Mouse (Mus musculus) midbrain, embryonic 16.5 days (tissue): ENCODE measurements around the gene Msl2. TPM values are rescaled to one million over a fixed set of nuclear protein-coding genes. Genes with fewer than 3 reads are reported as not detected.

Source experiments
- ATAC-seq: fragments of 200-750 bp; cut with Nextera tagmentation; 2 replicates; pipeline ENCODE4 v1.8.0; 2017; ENCODE audit warnings: moderate TSS enrichment
- H3K27ac ChIP-seq: fragments of 300-500 bp; sonication (generic); 2 replicates; pipeline ENCODE4 v1.5.1; 2014; ENCODE audit warnings: mild to moderate bottlenecking, low read length, mixed read lengths
- H3K27me3 ChIP-seq: fragments of 300-500 bp; sonication (generic); 2 replicates; pipeline ENCODE4 v1.6.1; 2014; ENCODE audit warnings: low read depth, low read length, mixed read lengths; ENCODE audit not compliant: control insufficient read depth, insufficient read depth
- H3K36me3 ChIP-seq: fragments of 300-500 bp; sonication (generic); 2 replicates; pipeline ENCODE4 v1.6.1; 2014; ENCODE audit warnings: mild to moderate bottlenecking, low read length, moderate library complexity, mixed read lengths; ENCODE audit not compliant: control insufficient read depth, insufficient read depth
- H3K4me1 ChIP-seq: fragments of 300-500 bp; sonication (generic); 2 replicates; pipeline ENCODE4 v1.6.1; 2014; ENCODE audit warnings: mild to moderate bottlenecking, low read length, mixed read lengths; ENCODE audit not compliant: control insufficient read depth, insufficient read depth
- H3K4me2 ChIP-seq: fragments of 300-500 bp; sonication (generic); 2 replicates; pipeline ENCODE4 v1.6.1; 2014; ENCODE audit warnings: mild to moderate bottlenecking, low read length, mixed read lengths
- H3K4me3 ChIP-seq: fragments of 300-500 bp; sonication (generic); 2 replicates; pipeline ENCODE4 v1.5.1; 2014; ENCODE audit warnings: low read depth, mild to moderate bottlenecking, low read length, moderate library complexity, mixed read lengths
- H3K9ac ChIP-seq: fragments of 300-500 bp; sonication (generic); 2 replicates; pipeline ENCODE4 v1.6.1; 2014; ENCODE audit warnings: low read depth, low read length, mixed read lengths
- H3K9me3 ChIP-seq: fragments of 300-500 bp; sonication (generic); replicated peaks from 2 replicates; pipeline ENCODE4 v1.6.1; 2014; ENCODE audit warnings: mild to moderate bottlenecking, low read length, mixed read lengths; ENCODE audit not compliant: control insufficient read depth, poor library complexity, severe bottlenecking
- WGBS: fragments of 180-500 bp; shearing (Covaris S2); extraction: QIAGEN DNeasy Blood & Tissue Kit; methylation state at CpG from one replicate; pipeline ENCODE4 v1.1.7; 2014; 5-methylcytosine and 5-hydroxymethylcytosine counted together
- polyA plus RNA-seq: library from polyadenylated mRNA; unstranded; fragments of >200 nt; fragmentation: Nextera tagmentation; extraction: Ambion mirVana; gene quantifications from 2 replicates; pipeline ENCODE4 v1.2.1, GENCODE M21; 2015

The Msl2 gene
- polyA plus RNA-seq, 1 experiment from 2014 or later: 3.4 TPM

DNA sequence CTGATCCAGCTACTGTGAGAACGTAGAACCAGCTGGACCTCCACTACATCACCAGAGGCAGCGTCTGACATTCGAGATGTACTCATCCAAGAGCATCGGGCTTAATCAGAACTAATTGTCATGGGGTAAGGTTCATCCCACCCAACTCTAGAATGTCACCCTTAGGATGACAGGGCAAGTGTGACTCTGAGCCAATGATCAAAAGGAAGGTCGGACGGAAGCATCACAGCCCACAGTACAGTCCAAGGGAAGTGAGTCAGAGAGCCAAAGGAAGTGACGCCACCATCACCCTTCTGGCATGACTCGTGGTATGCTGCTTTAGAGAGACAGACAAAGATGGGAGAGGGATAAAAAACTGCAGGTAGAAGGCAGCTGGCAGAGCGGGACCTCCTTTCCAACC is 31.7 kb upstream of the Msl2 start:
- Histone ChIP-seq H3K9ac (no peak overlapping the region), H3K27me3 (no peaks in the 10 kb centered on the region), H3K27ac (no peak overlapping the region), H3K9me3 (no peaks in the 10 kb centered on the region), H3K4me2 (no peak overlapping the region), H3K4me3 (no peak overlapping the region), H3K4me1 (no peaks in the 10 kb centered on the region), H3K36me3 (no peaks in the 10 kb centered on the region)
- ATAC-seq: no peak
- 92% methylated on average over 9 of the region's 9 CpGs for WGBS

DNA sequence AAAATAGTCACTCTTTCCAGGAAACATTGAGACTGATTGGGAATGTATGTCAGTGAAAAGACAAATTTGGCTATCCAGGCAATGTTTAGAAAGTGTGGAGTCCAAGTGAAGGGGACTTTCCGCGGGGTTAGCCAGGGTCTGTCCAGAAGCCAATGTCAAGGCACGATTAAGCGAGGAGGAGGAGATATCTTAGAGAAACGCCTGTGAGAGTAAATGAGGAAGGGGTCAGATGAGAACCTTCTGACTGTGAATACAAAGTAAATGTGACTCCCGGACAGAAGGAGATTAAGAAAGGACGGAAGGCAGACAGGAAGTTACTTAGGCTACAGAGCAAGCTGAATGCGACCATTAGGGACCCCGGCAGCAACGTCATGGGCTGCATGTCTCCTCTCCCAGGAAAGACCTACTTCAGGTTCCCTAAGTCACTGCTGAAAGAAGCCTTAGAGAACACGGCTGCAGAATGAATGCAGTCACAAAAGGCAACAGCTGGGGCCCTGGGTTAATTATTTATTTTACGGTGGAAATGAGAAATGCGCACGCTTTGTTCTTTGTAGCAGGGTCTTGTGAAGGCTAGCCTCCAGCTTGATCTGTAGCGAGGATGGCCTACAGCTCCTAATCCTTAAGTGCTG is 28.1 kb upstream of the Msl2 start:
- 61% methylated on average over 15 of the region's 15 CpGs for WGBS
- H3K4me2 ChIP-seq: no peak overlapping the region
- H3K27ac ChIP-seq: no peak overlapping the region
- no peaks in the 10 kb centered on the region for H3K27me3 ChIP-seq
- H3K36me3 ChIP-seq: no peaks in the 10 kb centered on the region
- no peaks in the 10 kb centered on the region for H3K9me3 ChIP-seq
- no peak for ATAC-seq
- no peak overlapping the region for H3K9ac ChIP-seq
- H3K4me3 ChIP-seq: no peak overlapping the region
- no peaks in the 10 kb centered on the region for H3K4me1 ChIP-seq

DNA sequence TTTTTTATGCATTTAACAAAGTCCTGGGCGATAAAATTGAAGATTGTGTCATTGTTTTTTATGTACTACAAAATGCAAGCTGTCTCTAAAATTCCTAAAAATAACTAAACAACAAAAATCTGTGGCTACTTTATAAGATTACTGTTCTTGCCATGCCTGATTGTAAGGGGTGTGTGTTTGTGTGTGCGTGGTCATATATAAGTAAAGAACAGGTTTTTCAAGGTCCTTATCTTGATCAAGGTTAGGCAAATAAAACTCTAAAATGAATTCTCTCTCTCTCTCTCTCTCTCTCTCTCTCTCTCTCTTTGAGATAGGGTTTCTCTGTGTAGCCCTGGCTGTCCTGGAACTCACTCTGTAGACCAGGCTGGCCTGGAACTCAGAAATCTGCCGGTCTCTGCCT is 21.9 kb upstream of the Msl2 start:
- no peaks in the 10 kb centered on the region for H3K36me3 ChIP-seq
- 93% methylated on average over 3 of the region's 3 CpGs for WGBS
- no peak overlapping the region for H3K4me2 ChIP-seq
- H3K4me1 ChIP-seq: no peaks in the 10 kb centered on the region
- no peak overlapping the region for H3K27ac ChIP-seq
- no peak for ATAC-seq
- H3K9ac ChIP-seq: no peak overlapping the region
- H3K9me3 ChIP-seq: no peaks in the 10 kb centered on the region
- H3K4me3 ChIP-seq: no peak overlapping the region
- no peaks in the 10 kb centered on the region for H3K27me3 ChIP-seq

DNA sequence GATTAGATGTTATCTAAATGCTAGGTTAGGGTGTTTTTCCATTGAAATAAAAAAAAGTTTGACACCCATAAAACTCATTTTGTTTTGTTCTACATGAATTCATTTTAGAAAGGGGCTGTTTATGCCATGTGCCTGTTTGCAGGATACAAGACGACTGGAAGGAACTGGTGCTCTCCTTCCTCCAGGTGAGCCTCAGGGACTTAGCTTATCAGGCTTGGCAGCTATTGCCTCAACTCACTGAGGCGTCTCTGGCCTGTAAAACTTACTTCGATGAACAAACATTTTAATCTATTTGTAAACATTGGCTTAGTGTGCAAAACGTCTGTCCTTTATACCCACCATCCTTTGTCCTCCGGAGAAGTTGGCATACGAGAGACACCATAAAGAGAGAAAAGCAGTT is 21.2 kb upstream of the Msl2 start:
- Histone ChIP-seq H3K36me3 (no peaks in the 10 kb centered on the region), H3K9ac (no peak overlapping the region), H3K4me3 (no peak overlapping the region), H3K27me3 (no peaks in the 10 kb centered on the region), H3K9me3 (no peaks in the 10 kb centered on the region), H3K4me2 (no peak overlapping the region), H3K27ac (no peak overlapping the region), H3K4me1 (no peaks in the 10 kb centered on the region)
- ATAC-seq: no peak
- WGBS: 72% methylated on average over 6 of the region's 6 CpGs

DNA sequence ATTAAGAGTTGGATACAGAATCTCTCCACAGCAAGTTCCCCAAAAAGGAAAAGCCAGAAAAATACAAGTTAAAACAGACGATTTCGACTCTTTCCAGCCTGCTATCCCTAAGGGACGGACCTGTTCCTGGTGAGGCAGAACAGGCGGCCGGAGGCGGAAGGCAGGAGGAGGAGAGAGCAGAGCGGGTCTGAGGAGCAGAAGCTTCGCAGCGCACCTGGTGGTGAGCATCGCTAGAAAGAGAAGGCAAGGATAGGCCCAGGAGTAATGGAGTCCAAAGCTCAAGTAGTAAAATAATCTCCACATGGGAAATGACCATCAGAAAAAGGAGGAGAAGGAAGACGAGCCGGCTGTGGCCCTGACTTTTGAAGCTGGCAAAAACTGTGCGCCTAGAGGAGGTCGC is 20.6 kb upstream of the Msl2 start:
- Histone ChIP-seq H3K9me3 (no peaks in the 10 kb centered on the region), H3K4me3 (no peak overlapping the region), H3K36me3 (no peaks in the 10 kb centered on the region), H3K27me3 (no peaks in the 10 kb centered on the region), H3K9ac (no peak overlapping the region), H3K4me2 (no peak overlapping the region), H3K4me1 (no peaks in the 10 kb centered on the region), H3K27ac (no peak overlapping the region)
- 76% methylated on average over 14 of the region's 14 CpGs for WGBS
- ATAC-seq: no peak

DNA sequence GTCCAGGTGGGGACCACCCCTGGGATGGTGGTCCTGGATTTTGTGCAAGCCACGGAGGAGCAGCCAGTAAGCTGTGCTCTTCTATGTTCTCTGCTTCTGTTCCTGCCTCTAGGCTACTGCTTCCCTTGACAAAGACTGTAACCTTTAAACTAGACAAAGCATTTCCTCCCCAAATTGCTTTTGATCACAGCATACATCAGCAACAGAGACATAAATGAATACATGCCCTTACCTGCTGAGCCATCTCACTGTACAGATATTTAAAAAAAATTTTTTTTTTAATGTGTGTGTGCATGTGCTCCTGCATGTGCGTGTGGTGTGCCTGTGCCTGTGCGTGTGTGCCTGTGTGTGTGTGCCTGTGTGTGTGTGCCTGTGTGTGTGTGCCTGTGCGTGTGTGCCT is 16.7 kb upstream of the Msl2 start:
- Histone ChIP-seq H3K4me3 (no peak overlapping the region), H3K27me3 (no peaks in the 10 kb centered on the region), H3K36me3 (no peaks in the 10 kb centered on the region), H3K4me1 (no peaks in the 10 kb centered on the region), H3K9me3 (no peaks in the 10 kb centered on the region), H3K4me2 (no peak overlapping the region), H3K27ac (no peak overlapping the region), H3K9ac (no peak overlapping the region)
- ATAC-seq: no peak
- WGBS: 98% methylated on average over 4 of the region's 4 CpGs

DNA sequence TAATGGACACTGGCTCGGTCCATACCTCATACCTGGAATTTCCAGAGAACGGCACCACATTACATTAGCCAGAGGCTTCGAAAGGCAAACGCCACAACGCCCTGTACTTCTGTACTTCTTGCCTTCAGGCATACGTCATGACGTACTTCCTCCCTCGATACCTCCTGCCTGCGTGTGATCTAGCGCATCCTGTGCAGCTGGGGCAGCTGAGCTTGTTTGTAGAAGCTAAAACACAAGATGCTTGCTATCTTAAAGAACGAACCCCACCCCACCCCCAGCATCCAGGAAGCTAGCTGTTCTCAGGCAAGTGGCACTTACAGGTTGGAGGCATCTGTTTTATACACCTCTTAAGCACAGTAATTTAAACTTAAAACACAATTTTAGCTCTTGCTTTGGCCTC is 12.9 kb upstream of the Msl2 start:
- no peak overlapping the region for H3K4me3 ChIP-seq
- H3K27ac ChIP-seq: no peak overlapping the region
- no peaks in the 10 kb centered on the region for H3K9me3 ChIP-seq
- no peaks in the 10 kb centered on the region for H3K36me3 ChIP-seq
- no peaks in the 10 kb centered on the region for H3K4me1 ChIP-seq
- no peaks in the 10 kb centered on the region for H3K27me3 ChIP-seq
- no peak overlapping the region for H3K9ac ChIP-seq
- ATAC-seq: no peak
- H3K4me2 ChIP-seq: no peak overlapping the region
- WGBS: 81% methylated on average over 11 of the region's 11 CpGs

DNA sequence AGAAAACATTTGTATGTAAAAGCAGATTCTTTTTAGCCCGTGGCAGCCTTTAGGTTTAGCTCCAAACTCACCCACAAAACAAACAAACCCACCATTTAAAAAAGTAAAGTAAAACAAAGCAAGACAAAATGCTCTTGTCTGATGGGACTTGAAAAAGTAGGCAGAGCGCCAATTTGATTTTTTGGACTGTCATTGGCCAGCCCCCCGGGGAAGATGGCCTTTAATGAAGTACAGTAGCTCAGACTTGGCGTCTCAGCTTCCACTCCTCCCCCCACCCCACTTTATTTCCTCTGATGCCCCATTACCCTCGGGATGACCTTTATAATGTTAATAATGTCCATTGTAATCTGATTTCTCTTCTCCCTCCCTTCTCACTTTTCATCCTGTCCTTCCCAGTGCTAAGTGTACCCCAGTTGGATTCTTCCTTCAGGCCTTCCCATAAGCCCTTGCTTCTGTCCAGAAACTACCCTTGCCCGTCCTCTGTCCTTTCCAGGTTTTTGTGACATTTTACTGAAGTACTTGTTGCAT is 11.6 kb upstream of the Msl2 start:
- H3K27ac ChIP-seq: no peak overlapping the region
- H3K36me3 ChIP-seq: no peaks in the 10 kb centered on the region
- no peak overlapping the region for H3K9ac ChIP-seq
- H3K27me3 ChIP-seq: no peaks in the 10 kb centered on the region
- H3K4me1 ChIP-seq: no peaks in the 10 kb centered on the region
- ATAC-seq: no peak
- H3K4me3 ChIP-seq: no peak overlapping the region
- H3K4me2 ChIP-seq: no peak overlapping the region
- no peaks in the 10 kb centered on the region for H3K9me3 ChIP-seq
- WGBS: 72% methylated on average over 6 of the region's 6 CpGs

DNA sequence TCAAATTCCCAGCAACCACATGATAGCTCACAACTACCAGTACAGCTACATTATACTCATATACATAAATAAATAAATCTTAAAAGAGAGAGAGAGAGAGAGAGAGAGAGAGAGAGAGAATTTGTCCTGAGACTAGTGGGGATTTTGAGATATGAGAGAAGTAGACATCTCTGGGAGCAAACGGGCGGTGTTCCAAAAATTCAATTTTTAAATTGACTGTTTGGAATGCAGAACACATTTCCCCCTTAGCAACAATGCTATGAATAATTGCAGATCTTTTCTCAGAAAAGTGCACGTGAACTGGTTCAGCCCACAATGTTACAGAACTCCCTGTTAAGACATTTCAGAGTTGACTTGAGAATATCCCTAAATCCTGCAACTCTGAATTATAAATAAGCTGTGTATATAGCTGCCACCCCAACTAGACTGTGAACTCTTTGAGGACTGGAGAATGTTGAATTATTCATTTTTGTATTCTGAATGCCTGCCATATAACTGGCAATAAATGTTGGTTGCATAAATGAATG is 8.8 kb upstream of the Msl2 start:
- Histone ChIP-seq H3K27me3 (no peaks in the 10 kb centered on the region), H3K27ac (no peak overlapping the region), H3K4me2 (no peak overlapping the region), H3K4me3 (no peak overlapping the region), H3K9me3 (no peaks in the 10 kb centered on the region), H3K9ac (no peak overlapping the region), H3K4me1 (no peaks in the 10 kb centered on the region), H3K36me3 (no peaks in the 10 kb centered on the region; the same call in 1 of the 2 replicates)
- ATAC-seq: no peak
- 68% methylated on average over 3 of the region's 3 CpGs for WGBS
